Mouse (Mus musculus): Measurements from ENCODE around the gene Ccdc78. TPM values are rescaled to one million over a fixed set of nuclear protein-coding genes. Genes with fewer than 3 reads are reported as not detected.
"Not testable (repeated sequence)": the region's sequence is repeated elsewhere in the genome, so short reads cannot be mapped to it uniquely, and the experiment has no call there.

Gene Ccdc78
- total RNA-seq, 1 experiment from 2014 or later, result not detected

- no peak for ATAC-seq (ENCODE audit: extremely low read depth, insufficient number of reproducible peaks, low FRiP score, poor library complexity, severe bottlenecking)
Observed at GRCm38 (mm10) chr17:25806507-25806906, 20.1 kb downstream of the Ccdc78 start.

GRCm38 (mm10) chr17:25807452-25807851 is 21.1 kb downstream of the Ccdc78 start:
- ATAC-seq (ENCODE audit: extremely low read depth, insufficient number of reproducible peaks, low FRiP score, poor library complexity, severe bottlenecking), result not testable (repeated sequence)

GRCm38 (mm10) chr17:25808028-25808427 is 21.6 kb downstream of the Ccdc78 start:
- ATAC-seq (ENCODE audit: extremely low read depth, insufficient number of reproducible peaks, low FRiP score, poor library complexity, severe bottlenecking), result no peak

- ATAC-seq (ENCODE audit: extremely low read depth, insufficient number of reproducible peaks, low FRiP score, poor library complexity, severe bottlenecking), result no peak
Observed at GRCm38 (mm10) chr17:25808789-25809605, 22.6 kb downstream of the Ccdc78 start, which contains the start of gene Fbxl16. Gene Fbxl16, plus strand, starts transcription at chr17:25809085.

- no peak for ATAC-seq (ENCODE audit: extremely low read depth, insufficient number of reproducible peaks, low FRiP score, poor library complexity, severe bottlenecking)
Observed at GRCm38 (mm10) chr17:25809606-25810340, 23.4 kb downstream of the Ccdc78 start.

- no peak for ATAC-seq (ENCODE audit: extremely low read depth, insufficient number of reproducible peaks, low FRiP score, poor library complexity, severe bottlenecking)
Observed at GRCm38 (mm10) chr17:25810890-25811289, 24.5 kb downstream of the Ccdc78 start.

GRCm38 (mm10) chr17:25813471-25813870 is 27.1 kb downstream of the Ccdc78 start:
- ATAC-seq (ENCODE audit: extremely low read depth, insufficient number of reproducible peaks, low FRiP score, poor library complexity, severe bottlenecking), result peak; percentile 54

- ATAC-seq (ENCODE audit: extremely low read depth, insufficient number of reproducible peaks, low FRiP score, poor library complexity, severe bottlenecking), result no peak
Observed at GRCm38 (mm10) chr17:25817662-25818061, 31.3 kb downstream of the Ccdc78 start.

GRCm38 (mm10) chr17:25818851-25819780 is 32.7 kb downstream of the Ccdc78 start:
- ATAC-seq (ENCODE audit: extremely low read depth, insufficient number of reproducible peaks, low FRiP score, poor library complexity, severe bottlenecking), result no peak

GRCm38 (mm10) chr17:25823452-25823851 is 37.1 kb downstream of the Ccdc78 start, which contains the start of gene Wdr24:
Gene Wdr24, plus strand, starts transcription at chr17:25823627.
- ATAC-seq (ENCODE audit: extremely low read depth, insufficient number of reproducible peaks, low FRiP score, poor library complexity, severe bottlenecking), result peak; percentile 76

GRCm38 (mm10) chr17:25824362-25825142 is 38.2 kb downstream of the Ccdc78 start:
- no peak for ATAC-seq (ENCODE audit: extremely low read depth, insufficient number of reproducible peaks, low FRiP score, poor library complexity, severe bottlenecking)

- no peak for ATAC-seq (ENCODE audit: extremely low read depth, insufficient number of reproducible peaks, low FRiP score, poor library complexity, severe bottlenecking)
Observed at GRCm38 (mm10) chr17:25825311-25825710, 38.9 kb downstream of the Ccdc78 start.

GRCm38 (mm10) chr17:25825984-25826570 is 39.7 kb downstream of the Ccdc78 start:
- no peak for ATAC-seq (ENCODE audit: extremely low read depth, insufficient number of reproducible peaks, low FRiP score, poor library complexity, severe bottlenecking)

- ATAC-seq (ENCODE audit: extremely low read depth, insufficient number of reproducible peaks, low FRiP score, poor library complexity, severe bottlenecking), result no peak
Observed at GRCm38 (mm10) chr17:25827011-25827410, 40.6 kb downstream of the Ccdc78 start.

- ATAC-seq (ENCODE audit: extremely low read depth, insufficient number of reproducible peaks, low FRiP score, poor library complexity, severe bottlenecking), result no peak
Observed at GRCm38 (mm10) chr17:25827546-25828222, 41.3 kb downstream of the Ccdc78 start.

- no peak for ATAC-seq (ENCODE audit: extremely low read depth, insufficient number of reproducible peaks, low FRiP score, poor library complexity, severe bottlenecking)
Observed at GRCm38 (mm10) chr17:25828223-25828594, 41.8 kb downstream of the Ccdc78 start.
